Mouse (Mus musculus): ENCODE measurements around the gene Mthfd1l.

- TF ChIP-seq CTCF (IDR thresholded peaks at IDR 0.05; ENCODE audit: extremely low read depth, insufficient read depth, low read length) (no peak), POLR2A (IDR thresholded peaks at IDR 0.05; ENCODE audit: extremely low read depth, insufficient read depth, low read length) (no peak)
Observed at GRCm38 (mm10) chr10:4057832-4058231, 84.9 kb downstream of the Mthfd1l start.
